Mouse (Mus musculus) CD8-positive naive resting alpha-beta T cell, adult 2 months (primary cell): Measurements from ENCODE around the gene Rapgefl1.

ENCODE experiments used
- DNase-seq, 2 experiments: peaks; one replicate each; pipeline ENCODE4 v3.0.0; 2022; ENCODE audit warnings: low read depth in 2 of 2, low spot score in 2 of 2

The Rapgefl1 gene

DNA sequence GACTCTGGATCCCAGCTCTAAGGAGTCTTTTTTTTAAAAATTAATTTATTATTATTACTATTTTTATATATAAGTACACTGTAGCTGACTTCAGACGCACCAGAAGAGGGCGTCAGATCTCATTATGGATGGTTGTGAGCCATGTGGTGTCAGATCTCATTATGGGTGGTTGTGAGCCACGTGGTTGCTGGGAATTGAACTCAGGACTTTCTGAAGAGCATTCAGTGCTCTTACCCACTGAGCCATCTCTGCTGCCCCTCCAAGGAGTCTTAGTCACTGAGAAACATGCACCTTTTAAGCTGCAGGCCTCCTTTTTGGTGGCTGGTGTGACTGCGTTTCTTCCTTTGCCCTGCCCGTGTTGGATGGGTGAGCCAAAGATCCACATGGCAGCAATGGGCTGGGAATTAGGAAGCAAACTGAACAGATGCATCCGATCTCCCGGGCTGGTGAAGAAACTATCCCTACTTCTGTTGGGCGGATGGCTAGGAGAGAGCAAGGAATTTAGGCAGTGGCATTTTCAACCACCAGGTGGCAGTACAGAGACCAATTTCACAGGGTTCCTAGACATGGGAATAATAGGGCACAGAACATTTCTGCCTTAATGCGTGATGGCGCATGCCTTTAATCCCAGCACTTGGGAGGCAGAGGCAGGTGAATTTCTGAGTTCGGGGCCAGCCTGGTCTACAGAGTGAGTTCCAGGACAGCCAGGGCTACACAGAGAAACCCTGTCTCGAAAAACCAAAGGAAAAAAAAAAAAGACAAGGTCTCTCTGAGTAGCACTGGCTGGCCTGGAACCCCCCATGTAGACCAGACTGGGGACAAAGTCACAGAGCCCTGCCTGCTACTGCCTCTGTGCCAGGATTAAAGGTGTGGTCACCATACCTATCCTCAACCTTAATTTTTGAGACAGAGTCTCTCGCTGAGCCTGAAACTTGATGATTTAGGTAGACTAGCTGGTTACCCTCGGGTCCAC lies 22.5 kb downstream of the Rapgefl1 start:
- peak; percentile 78 to 88 for DNase-seq

GRCm38 (mm10) chr11:98863028-98863750 lies 26.6 kb downstream of the Rapgefl1 start, which contains the start of gene Wipf2:
TSS of gene Wipf2 (plus strand) at chr11:98863638.
- peak; percentile 95 for DNase-seq

DNA sequence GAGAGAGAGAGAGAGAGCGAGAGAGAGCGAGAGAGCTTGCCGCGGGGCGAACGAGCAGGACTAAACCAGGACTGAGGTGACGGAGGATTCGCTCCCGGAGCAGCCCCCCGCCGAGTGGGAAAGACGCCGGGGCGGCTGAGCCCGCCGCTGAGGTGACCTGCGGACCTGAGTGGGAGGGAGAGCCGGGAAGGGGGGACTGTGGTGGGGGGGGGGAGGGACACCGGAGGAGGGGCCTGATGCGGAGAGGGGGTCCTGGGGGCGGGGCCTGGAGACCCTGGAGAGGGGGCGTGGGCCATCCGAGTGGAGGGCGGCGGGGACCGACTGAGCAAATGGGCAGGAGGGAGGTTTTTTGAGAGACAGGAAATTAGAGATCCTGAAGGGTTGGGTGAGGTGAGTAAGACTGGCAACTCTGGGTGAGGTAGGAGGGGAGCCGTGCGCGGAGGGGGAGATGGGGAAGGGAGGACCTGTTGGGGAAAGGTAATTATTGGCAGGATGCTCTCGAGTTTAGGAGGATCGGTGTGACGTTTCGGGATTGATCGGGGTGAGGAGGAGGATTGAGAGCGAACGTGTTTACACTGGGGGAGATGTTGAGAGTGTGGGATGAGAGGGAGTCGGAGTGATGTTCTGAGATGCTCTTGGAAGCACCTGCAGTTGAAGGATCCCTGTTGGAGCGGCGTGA lies 27.3 kb downstream of the Rapgefl1 start:
- peak in 1 of 2 experiments; percentile 42 for DNase-seq

DNA sequence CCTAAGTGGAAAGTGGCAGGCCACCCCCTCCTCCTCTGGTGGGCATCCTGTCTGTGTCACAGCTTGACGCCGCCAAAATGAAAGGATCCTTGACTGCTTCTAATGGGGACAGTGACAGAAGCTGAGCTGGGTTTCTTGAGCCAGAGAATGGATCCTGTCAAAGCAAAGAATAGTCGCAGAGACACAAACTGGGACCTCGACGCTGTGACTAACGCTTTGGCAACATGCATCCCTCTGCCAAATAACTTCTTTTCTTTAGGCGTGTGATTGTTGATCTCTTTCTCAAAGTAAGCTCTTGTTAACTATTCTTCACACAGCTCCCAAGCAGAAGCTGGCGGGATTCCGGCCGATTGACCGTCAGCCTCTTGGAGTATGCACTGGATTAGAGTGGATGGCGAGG lies 30.7 kb downstream of the Rapgefl1 start:
- DNase-seq, result no peak

DNA sequence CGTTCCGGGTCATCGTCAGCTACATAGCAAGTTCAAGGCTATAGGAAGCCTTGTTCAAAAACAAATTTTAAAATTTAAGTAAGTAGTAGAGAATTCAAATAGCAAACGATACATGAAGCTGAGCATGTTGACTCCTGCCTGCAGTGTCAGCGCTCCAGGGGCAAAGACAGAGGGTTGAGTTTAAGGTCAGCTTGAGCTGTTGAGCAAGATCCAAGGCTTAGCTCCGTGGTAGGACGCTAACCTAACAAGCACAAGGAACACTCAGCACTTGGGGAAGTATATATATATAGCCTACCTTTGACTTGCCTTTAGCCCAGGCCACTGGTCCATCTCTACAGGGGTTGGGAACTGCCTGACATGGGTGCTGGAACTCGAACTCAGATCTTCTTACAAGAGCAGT lies 33.3 kb downstream of the Rapgefl1 start:
- no peak for DNase-seq

DNA sequence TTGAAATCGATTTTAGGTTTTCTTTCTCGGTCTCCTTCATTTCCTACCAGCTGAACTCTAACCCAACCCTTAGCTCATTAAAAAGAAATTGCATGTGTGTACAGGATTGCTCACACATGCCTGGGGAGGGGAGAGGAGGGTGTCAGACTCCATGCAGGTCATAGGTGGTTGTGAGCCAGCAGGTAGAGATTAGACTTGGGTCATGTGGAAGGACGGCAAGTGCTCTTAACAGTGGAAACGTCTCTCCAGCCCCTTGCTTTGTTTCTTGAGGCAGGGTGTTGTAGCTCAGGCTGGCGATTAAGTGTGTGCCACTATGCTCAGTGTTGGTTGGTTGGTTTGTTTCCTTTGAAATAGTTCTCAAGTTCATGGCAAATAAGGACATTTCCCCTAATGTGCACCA lies 34.2 kb downstream of the Rapgefl1 start:
- DNase-seq, result no peak

- no peak for DNase-seq
These were observed 34.8 kb downstream of the Rapgefl1 start for GRCm38 (mm10) chr11:98871416-98871815.

- no peak for DNase-seq
These were observed 35.5 kb downstream of the Rapgefl1 start for GRCm38 (mm10) chr11:98872040-98872439.

DNA sequence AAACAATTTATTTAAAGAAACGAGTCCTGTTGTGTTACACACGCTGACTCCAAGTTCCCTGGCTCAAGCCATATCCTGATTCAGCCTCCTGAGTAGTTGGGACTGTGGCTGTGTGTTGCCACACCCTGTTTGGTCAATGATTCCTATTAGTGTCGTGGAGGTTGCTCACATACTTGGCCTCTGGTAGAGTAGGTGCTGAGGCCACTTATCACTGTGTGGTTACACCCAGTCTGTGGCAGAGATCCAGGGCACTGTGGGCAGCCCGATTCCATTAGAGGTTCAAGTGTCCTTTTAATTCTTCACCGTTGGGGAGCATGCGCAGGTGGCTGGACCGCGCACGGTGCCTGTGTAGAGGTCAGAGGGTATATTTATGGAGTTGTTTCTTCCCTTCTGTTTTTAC lies 37.3 kb downstream of the Rapgefl1 start:
- DNase-seq, result no peak

GRCm38 (mm10) chr11:98877001-98877400 lies 40.4 kb downstream of the Rapgefl1 start:
- no peak for DNase-seq

GRCm38 (mm10) chr11:98887703-98888102 lies 51.1 kb downstream of the Rapgefl1 start:
- no peak for DNase-seq

- no peak for DNase-seq
These were observed 52.5 kb downstream of the Rapgefl1 start for GRCm38 (mm10) chr11:98889077-98889476.

DNA sequence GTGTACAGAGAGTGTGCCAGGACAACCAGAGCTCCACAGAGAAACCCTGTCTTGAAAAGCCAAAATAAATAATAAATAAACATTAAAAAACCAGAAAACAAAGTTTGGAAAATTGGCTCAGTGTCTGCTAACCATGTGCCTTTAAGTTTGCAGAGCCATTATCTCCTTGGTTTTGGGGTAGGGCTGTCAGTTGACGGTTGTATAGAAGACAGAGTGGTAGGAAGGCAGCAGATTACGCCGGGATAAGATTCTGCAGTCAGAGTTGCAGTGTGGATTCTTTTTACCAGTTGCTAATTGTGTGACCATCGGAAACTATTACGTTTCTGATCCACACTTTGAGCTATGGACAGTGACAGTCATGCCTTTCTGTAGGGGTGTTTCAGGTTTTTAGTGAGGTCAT lies 53.4 kb downstream of the Rapgefl1 start:
- DNase-seq, result no peak

DNA sequence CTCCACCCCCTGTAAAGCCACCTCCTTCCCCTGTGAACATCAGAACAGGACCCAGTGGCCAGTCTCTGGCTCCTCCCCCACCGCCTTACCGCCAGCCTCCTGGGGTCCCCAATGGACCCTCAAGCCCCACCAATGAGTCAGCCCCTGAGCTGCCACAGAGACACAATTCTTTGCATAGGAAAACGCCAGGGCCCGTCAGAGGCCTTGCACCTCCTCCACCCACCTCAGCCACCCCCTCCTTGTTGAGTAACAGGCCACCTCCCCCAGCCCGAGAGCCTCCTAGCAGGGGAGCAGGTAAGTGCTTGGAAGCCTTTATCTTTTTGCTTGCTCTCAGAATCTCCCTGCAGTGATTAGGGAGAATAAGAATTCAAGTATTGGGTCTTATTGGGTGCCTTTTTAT lies 55.8 kb downstream of the Rapgefl1 start:
- DNase-seq, result no peak

- DNase-seq, result peak; percentile 20 to 28
These were observed 64.0 kb downstream of the Rapgefl1 start for GRCm38 (mm10) chr11:98900529-98901125.

DNA sequence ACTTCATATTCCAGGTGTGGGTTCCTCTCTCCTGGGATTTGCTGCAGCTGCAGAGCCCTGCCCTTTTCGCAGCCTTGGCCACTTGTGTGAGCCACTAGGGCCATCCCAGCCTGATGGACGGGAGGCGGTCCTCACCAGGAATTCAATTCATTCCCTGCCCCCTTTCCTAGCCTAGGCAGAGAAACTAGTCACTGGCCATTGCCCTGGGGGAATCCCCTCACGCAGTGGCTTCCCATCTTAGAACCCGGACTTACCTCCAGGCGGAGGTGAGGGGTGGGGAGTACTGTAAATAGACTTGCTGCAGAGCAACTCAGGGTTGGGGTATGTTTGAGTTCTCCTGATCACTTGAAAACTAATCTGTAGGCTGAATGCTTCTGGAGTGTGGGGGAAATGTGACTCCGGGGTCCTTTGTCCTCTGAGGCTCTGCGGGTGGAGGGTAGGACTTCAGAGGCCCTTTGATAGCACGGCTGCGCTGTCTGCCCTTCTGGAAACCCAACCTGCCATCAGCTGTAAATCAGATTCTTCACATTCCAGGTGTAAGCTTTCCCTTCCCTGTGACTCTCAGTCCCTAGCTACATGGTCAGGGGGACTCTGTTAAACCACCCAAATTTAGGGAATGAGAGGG lies 66.1 kb downstream of the Rapgefl1 start:
- DNase-seq, result no peak
